Mouse (Mus musculus) hindbrain, embryonic 14.5 days (tissue): Measurements from ENCODE around the gene Ddx23. TPM values are rescaled to one million over a fixed set of nuclear protein-coding genes. Genes with fewer than 3 reads are reported as not detected.

Experiments used
- polyA plus RNA-seq: library from polyadenylated mRNA; unstranded; fragments of >200 nt; fragmentation: Nextera tagmentation; extraction: Ambion mirVana; gene quantifications from 2 replicates; pipeline ENCODE4 v1.2.1, GENCODE M21; 2014

The Ddx23 gene
- polyA plus RNA-seq, 1 experiment from 2014 or later = 22.5 TPM

Other genes with a start within 250 kb of the Ddx23 start
- not detected in 2 replicates for gene Olfr282, start 231.7 kb downstream of the Ddx23 start, polyA plus RNA-seq
- gene Olfr281, start 210.3 kb downstream of the Ddx23 start, polyA plus RNA-seq = not detected in 2 replicates
- gene OR5BS1P, start 193.0 kb downstream of the Ddx23 start, polyA plus RNA-seq = not detected in 2 replicates
- not detected in 2 replicates for gene Lalba, start 180.2 kb downstream of the Ddx23 start, polyA plus RNA-seq
- gene Olfr279, start 170.5 kb downstream of the Ddx23 start, polyA plus RNA-seq = not detected in 2 replicates
- 99.5 and 100 TPM in 2 replicates for gene Kansl2, start 128.6 kb downstream of the Ddx23 start, polyA plus RNA-seq
- 59.8 and 65.1 TPM in 2 replicates for gene Ccnt1, start 92.0 kb downstream of the Ddx23 start, polyA plus RNA-seq
- gene 4930415O20Rik, start 91.9 kb downstream of the Ddx23 start, polyA plus RNA-seq = not detected in 2 replicates
- 8.4 and 11.0 TPM in 2 replicates for gene Adcy6, start 52.8 kb downstream of the Ddx23 start, polyA plus RNA-seq
- gene Cacnb3, start 32.1 kb downstream of the Ddx23 start, polyA plus RNA-seq = 98.3 and 101 TPM in 2 replicates
- gene Rnd1, start 14.6 kb upstream of the Ddx23 start, polyA plus RNA-seq = 6.0 and 6.1 TPM in 2 replicates
- gene Ccdc65, start 45.3 kb upstream of the Ddx23 start, polyA plus RNA-seq = 5.6 and 6.6 TPM in 2 replicates
- gene Fkbp11, start 65.3 kb upstream of the Ddx23 start, polyA plus RNA-seq = 6.4 and 7.2 TPM in 2 replicates
- 77.2 and 84.7 TPM in 2 replicates for gene Arf3, start 100.3 kb upstream of the Ddx23 start, polyA plus RNA-seq
- gene Wnt10b, start 115.3 kb upstream of the Ddx23 start, polyA plus RNA-seq = not detected in 2 replicates
- 1.9 and 2.1 TPM in 2 replicates for gene Wnt1, start 127.0 kb upstream of the Ddx23 start, polyA plus RNA-seq
- gene Ddn, start 146.6 kb upstream of the Ddx23 start, polyA plus RNA-seq = 0.59 and 0.64 TPM in 2 replicates
- 59.0 and 65.3 TPM in 2 replicates for gene Prkag1, start 168.6 kb upstream of the Ddx23 start, polyA plus RNA-seq
- 12.9 and 14.9 TPM in 2 replicates for gene Kmt2d, start 208.3 kb upstream of the Ddx23 start, polyA plus RNA-seq
- 19.4 and 19.8 TPM in 2 replicates for gene Rhebl1, start 231.6 kb upstream of the Ddx23 start, polyA plus RNA-seq
- gene Dhh, start 235.6 kb upstream of the Ddx23 start, polyA plus RNA-seq = 1.1 and 1.4 TPM in 2 replicates